Mouse (Mus musculus) heart, embryonic 12.5 days (tissue): ENCODE results near the gene Snrpd2. TPM values are rescaled to one million over a fixed set of nuclear protein-coding genes. Genes with fewer than 3 reads are reported as not detected.
"Not testable (repeated sequence)": the region's sequence is repeated elsewhere in the genome, so short reads cannot be mapped to it uniquely, and the experiment has no call there.

Experiments
- ATAC-seq: fragments of 200-750 bp; cut with Nextera tagmentation; 2 replicates; pipeline ENCODE4 v1.8.0; 2017; ENCODE audit warnings: moderate TSS enrichment, moderate library complexity; ENCODE audit not compliant: insufficient number of reproducible peaks, low FRiP score
- H3K27ac ChIP-seq: fragments of 300-500 bp; sonication (generic); 2 replicates; pipeline ENCODE4 v1.5.1; 2016; ENCODE audit warnings: mild to moderate bottlenecking, moderate library complexity; ENCODE audit not compliant: poor library complexity, severe bottlenecking
- H3K27me3 ChIP-seq: fragments of 300-500 bp; sonication (generic); replicated peaks from 2 replicates; pipeline ENCODE4 v1.6.1; 2016; ENCODE audit warnings: mild to moderate bottlenecking, moderate library complexity
- H3K36me3 ChIP-seq: fragments of 300-500 bp; sonication (generic); 2 replicates; pipeline ENCODE4 v1.6.1; 2016; ENCODE audit warnings: mild to moderate bottlenecking, moderate library complexity
- H3K4me1 ChIP-seq: fragments of 300-500 bp; sonication (generic); replicated peaks from 2 replicates; pipeline ENCODE4 v1.6.1; 2016; ENCODE audit warnings: mild to moderate bottlenecking
- H3K4me2 ChIP-seq: fragments of 300-500 bp; sonication (generic); 2 replicates; pipeline ENCODE4 v1.6.1; 2016; ENCODE audit warnings: mild to moderate bottlenecking, moderate library complexity
- H3K4me3 ChIP-seq: fragments of 300-500 bp; sonication (generic); 2 replicates; pipeline ENCODE4 v1.5.1; 2016; ENCODE audit warnings: mild to moderate bottlenecking
- H3K9ac ChIP-seq: fragments of 300-500 bp; sonication (generic); 2 replicates; pipeline ENCODE4 v1.6.1; 2016; ENCODE audit warnings: mild to moderate bottlenecking, moderate library complexity
- H3K9me3 ChIP-seq: fragments of 300-500 bp; sonication (generic); replicated peaks from 2 replicates; pipeline ENCODE4 v1.6.1; 2016; ENCODE audit warnings: mild to moderate bottlenecking, moderate library complexity
- WGBS: fragments of 180-500 bp; shearing (Covaris S2); methylation state at CpG from one replicate; pipeline ENCODE4 v1.1.7; 2016; 5-methylcytosine and 5-hydroxymethylcytosine counted together
- polyA plus RNA-seq: library from polyadenylated mRNA; unstranded; fragments of >200 nt; fragmentation: Nextera tagmentation; extraction: Ambion mirVana; gene quantifications from 2 replicates; pipeline ENCODE4 v1.2.1, GENCODE M21; 2016

Gene Snrpd2
- polyA plus RNA-seq, 1 experiment from 2014 or later = 101 TPM

DNA sequence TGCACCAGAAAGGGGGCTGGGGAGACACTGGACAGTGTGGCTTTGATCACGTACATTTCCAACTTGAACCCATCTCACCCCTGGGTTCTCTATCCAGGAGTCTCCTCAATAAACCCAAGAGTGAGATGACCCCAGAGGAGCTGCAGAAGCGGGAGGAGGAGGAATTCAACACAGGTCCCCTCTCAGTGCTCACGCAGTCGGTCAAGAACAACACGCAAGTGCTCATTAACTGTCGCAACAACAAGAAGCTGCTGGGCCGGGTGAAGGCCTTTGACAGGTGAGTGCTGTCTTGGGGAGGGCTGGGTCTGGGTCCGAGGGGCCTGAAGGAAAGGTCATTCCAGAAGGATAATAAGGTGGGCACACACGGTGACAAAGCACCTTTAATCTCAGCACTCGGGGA is 1.6 kb downstream of the Snrpd2 start:
- H3K36me3 ChIP-seq = peaks cover 38% of the 10 kb centered on the region
- peak overlapping the region; percentile 91; the same call in 1 of the 2 replicates for H3K4me2 ChIP-seq
- 0 out of 2 replicates have a peak overlapping the region, but pooled peaks have one; percentile 70 for H3K4me3 ChIP-seq
- not testable (repeated sequence) for ATAC-seq, H3K9me3 ChIP-seq, H3K27ac ChIP-seq, H3K27me3 ChIP-seq
- 84% methylated on average over 10 of the region's 10 CpGs for WGBS
- peaks cover 18% of the 10 kb centered on the region for H3K4me1 ChIP-seq
- peak overlapping the region; percentile 87; the same call in 1 of the 2 replicates for H3K9ac ChIP-seq

DNA sequence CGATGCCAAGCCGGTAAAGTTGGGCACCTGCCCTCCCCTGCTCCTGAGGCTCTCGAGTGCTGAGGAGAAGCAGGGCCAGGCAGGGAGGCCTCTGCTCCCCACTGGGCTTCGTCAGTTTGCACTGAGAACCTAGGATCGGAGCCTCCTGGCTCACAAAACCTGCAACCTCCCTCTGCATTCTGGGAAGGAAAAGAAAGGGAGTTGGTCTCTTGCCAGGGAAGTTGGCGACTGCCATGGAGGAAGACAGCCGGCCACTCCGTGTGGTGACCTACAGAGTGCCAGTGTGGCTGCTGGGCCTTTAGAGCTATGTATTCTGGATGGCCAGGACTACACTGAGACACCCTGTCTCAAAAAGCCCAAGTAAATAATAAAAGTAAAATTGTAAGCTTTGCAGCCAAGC is 5.3 kb downstream of the Snrpd2 start:
- 76% methylated on average over 8 of the region's 8 CpGs for WGBS
- peaks cover 34% of the 10 kb centered on the region for H3K36me3 ChIP-seq
- H3K4me3 ChIP-seq = no peak overlapping the region
- H3K9me3 ChIP-seq = no peaks in the 10 kb centered on the region
- H3K4me2 ChIP-seq = no peak overlapping the region
- peaks cover 22% of the 10 kb centered on the region for H3K4me1 ChIP-seq
- H3K27ac ChIP-seq = no peak overlapping the region
- H3K27me3 ChIP-seq = peaks cover 13% of the 10 kb centered on the region
- no peak overlapping the region for H3K9ac ChIP-seq
- ATAC-seq = no peak

DNA sequence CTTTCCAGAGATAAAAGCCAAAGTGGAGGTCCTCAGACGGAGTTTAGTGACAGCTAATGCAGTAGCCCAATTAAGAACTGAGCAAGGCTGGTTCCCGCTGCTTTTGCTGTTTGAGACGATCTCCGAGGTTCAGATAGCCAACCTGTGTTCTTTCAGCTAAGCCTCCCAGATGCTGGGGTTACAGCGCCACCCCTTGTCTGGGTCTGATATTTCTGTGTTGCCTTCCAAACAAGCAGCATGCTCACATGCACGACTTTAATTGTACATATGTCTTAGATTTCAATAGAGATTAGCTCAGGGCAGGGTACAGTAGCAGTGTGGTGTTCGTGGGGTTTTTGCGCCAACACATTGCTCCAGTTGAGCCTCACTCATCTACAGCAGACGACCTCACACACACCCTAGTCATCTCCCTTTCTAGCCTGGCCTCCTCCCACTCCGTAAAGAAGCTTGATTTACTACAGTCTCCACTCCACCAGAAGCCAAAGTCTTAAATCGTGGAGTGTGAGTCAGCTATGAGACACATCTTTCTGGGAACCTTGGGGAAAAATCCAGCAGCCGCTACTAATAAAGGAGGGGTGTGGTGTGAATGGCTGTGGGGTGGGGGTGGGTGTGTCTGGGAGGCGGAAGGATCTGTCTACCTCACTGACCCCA is 6.4 kb downstream of the Snrpd2 start:
- Histone ChIP-seq H3K4me1 (peaks cover 22% of the 10 kb centered on the region), H3K36me3 (peaks cover 34% of the 10 kb centered on the region), H3K27ac (no peak overlapping the region), H3K27me3 (peaks cover 14% of the 10 kb centered on the region), H3K4me3 (no peak overlapping the region), H3K9me3 (no peaks in the 10 kb centered on the region), H3K9ac (no peak overlapping the region), H3K4me2 (no peak overlapping the region)
- no peak for ATAC-seq
- WGBS = 59% methylated on average over 13 of the region's 13 CpGs

DNA sequence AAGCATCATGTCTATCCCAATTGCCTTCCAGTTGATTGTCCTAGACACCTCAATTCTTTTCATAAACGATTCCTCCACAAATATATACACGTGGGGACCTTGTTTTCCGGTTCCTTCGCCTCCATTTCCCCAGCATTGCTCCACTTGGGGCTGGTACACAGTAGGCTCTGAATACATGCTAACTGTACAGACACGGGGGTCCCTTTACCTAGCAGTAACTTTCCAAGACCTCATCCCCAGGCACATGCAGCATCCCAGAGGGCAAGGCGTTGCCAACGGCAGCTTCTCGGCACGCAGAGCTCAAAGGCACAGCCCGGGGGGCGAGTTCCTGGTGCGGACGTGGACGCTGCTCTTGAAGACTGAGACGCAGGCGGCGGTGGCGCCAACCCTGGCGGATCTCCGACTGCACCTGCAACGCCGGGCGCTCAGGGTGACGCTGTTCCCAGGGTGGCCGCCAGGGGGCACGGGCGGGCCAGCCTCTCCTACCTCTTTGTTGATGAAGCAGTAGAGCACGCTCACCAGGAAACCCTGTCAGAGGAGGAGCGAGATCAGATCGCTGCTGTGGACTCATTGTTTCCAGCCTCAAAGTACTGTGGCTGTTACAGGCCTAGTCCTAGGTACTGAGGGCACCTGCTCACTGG is 7.8 kb downstream of the Snrpd2 start:
- Histone ChIP-seq H3K4me2 (peak overlapping the region; percentile 58), H3K4me3 (peak overlapping the region; percentile 7; the same call in 1 of the 2 replicates), H3K27me3 (peaks cover 18% of the 10 kb centered on the region), H3K27ac (0 out of 2 replicates have a peak overlapping the region, but pooled peaks have one; percentile 8), H3K9me3 (no peaks in the 10 kb centered on the region), H3K9ac (peak overlapping the region; percentile 55; the same call in 1 of the 2 replicates), H3K4me1 (peaks cover 21% of the 10 kb centered on the region), H3K36me3 (peaks cover 21% of the 10 kb centered on the region)
- WGBS = 6% methylated on average over 30 of the region's 30 CpGs
- peak; percentile 67 for ATAC-seq

DNA sequence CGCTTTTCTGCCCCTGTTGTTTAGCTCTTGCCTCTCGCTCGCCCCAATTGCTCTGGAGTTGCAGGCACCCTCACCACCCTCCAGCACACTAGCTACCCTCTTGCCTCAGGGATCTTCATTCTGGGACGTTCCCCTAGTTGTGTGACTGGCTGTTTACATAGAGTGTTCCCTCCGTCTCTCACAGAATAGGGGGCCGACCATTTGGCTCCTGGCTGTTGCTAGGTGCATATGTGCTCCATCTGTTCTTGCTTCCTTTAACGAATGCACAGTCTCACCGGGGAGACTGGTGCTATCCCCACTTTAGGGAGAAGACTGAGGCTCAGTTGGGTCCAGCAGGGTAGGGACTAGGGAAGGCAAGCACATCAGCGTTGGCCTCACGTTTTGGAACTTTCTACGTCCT is 9.1 kb downstream of the Snrpd2 start:
- H3K36me3 ChIP-seq = peaks cover 9% of the 10 kb centered on the region
- no peak overlapping the region for H3K27ac ChIP-seq
- no peaks in the 10 kb centered on the region for H3K9me3 ChIP-seq
- ATAC-seq = no peak
- H3K27me3 ChIP-seq = peaks cover 26% of the 10 kb centered on the region
- H3K4me3 ChIP-seq = no peak overlapping the region
- peaks cover 23% of the 10 kb centered on the region for H3K4me1 ChIP-seq
- WGBS = 67% methylated on average over 11 of the region's 11 CpGs
- no peak overlapping the region for H3K4me2 ChIP-seq
- H3K9ac ChIP-seq = no peak overlapping the region

DNA sequence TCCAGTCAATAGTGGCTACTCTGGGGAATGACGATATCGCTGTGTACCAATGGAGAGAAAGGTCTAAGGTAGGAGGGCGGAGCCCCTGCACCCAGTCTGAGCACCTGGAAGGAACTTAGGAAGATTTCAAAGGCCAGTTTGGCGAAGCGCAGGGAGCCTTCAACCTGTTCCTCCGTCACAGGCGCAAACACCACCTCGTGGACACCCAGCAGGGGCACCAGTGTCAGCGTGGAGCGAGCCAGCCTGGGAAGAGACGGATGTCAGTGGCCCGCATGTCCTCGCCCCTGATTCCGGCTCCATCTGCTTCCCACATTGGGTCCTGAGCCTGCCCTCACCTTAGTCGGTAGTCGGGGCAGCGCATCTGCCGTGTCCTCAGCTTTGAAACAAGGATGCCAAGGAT is 9.9 kb downstream of the Snrpd2 start:
- Histone ChIP-seq H3K4me3 (peak overlapping the region; percentile 46; the same call in 1 of the 2 replicates), H3K4me2 (peak overlapping the region; percentile 83), H3K4me1 (peaks cover 31% of the 10 kb centered on the region), H3K9ac (peak overlapping the region; percentile 42; the same call in 1 of the 2 replicates), H3K27me3 (peaks cover 30% of the 10 kb centered on the region), H3K9me3 (no peaks in the 10 kb centered on the region), H3K27ac (no peak overlapping the region), H3K36me3 (0 out of 2 replicates have a peak, but pooled peaks cover 1% of the 10 kb centered on the region)
- WGBS = 18% methylated on average over 18 of the region's 18 CpGs
- ATAC-seq = no peak

DNA sequence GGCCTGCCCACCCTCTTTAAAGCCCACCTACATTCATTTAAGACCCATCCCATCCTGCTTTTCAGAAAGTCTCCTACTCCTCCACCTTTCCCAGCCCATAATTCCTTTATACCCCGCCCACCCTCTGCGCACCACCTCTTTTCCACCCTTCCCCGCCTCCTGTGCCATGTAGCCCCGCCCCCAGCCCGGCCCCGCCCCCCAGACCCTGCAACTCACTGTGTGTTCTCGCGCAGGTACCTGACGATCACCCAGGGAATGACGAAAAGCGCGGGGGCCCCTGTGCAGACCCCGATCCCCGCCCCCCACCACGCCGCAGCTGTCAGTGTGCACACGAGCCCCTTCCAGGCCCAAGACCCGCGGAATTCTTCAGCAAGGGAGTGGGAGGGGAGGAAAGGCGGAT is 10.6 kb downstream of the Snrpd2 start:
- peak overlapping the region; percentile 83 for H3K4me2 ChIP-seq
- peaks cover 30% of the 10 kb centered on the region for H3K27me3 ChIP-seq
- H3K4me1 ChIP-seq = peaks cover 38% of the 10 kb centered on the region
- 2% methylated on average over 20 of the region's 20 CpGs for WGBS
- H3K4me3 ChIP-seq = peak overlapping the region; percentile 46
- no peaks in the 10 kb centered on the region for H3K9me3 ChIP-seq
- H3K9ac ChIP-seq = peak overlapping the region; percentile 70
- ATAC-seq = peak; percentile 49; the same call in 1 of the 2 replicates
- no peaks in the 10 kb centered on the region for H3K36me3 ChIP-seq
- no peak overlapping the region for H3K27ac ChIP-seq

DNA sequence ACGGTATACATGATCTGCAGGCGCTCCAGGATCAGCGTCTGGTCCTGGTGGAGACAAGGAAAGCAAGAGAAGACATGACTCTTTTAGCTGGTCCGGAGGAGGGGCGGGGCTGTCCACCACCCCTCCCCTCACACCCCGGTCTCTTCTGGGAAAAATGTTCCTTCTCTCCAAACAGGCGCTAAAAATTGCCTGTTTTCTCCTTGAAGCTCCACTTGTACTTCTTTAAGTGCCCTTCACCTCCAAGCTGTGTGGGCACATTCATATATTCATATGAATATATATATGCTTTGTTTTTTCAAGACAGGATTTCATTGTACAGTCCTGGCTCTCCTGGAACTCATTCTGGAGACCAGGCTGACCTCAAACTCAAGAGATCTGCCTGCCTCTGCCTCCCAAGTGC is 13.4 kb downstream of the Snrpd2 start:
- Histone ChIP-seq H3K27me3 (peaks cover 30% of the 10 kb centered on the region), H3K9ac (no peak overlapping the region), H3K9me3 (peaks cover 7% of the 10 kb centered on the region), H3K4me3 (no peak overlapping the region), H3K4me1 (peaks cover 44% of the 10 kb centered on the region), H3K36me3 (no peaks in the 10 kb centered on the region), H3K4me2 (no peak overlapping the region), H3K27ac (no peak overlapping the region)
- WGBS = 77% methylated on average over 7 of the region's 7 CpGs
- ATAC-seq = no peak

DNA sequence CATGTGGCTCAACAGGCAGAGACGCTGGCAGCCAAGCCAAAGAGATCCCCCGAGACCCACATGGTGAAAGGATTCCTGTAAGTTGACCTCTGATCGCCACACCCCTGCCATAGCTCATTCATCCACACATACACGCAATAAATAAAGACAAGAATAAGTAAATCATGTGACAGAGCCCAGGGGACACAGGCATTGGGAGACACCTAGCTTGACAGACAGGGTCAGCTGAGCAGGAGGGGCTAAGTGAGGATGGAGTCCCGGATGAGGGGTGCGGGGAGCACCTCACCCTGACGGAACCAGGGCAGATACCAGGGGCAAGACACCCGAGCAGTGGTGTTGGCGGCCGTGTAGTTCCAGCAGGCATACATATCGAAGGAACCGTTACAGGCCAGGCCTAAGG is 14.2 kb downstream of the Snrpd2 start:
- Histone ChIP-seq H3K4me1 (peaks cover 50% of the 10 kb centered on the region), H3K27me3 (peaks cover 25% of the 10 kb centered on the region), H3K36me3 (no peaks in the 10 kb centered on the region), H3K4me3 (no peak overlapping the region), H3K27ac (no peak overlapping the region), H3K9ac (peak overlapping the region; percentile 27; the same call in 1 of the 2 replicates), H3K4me2 (peak overlapping the region; percentile 63), H3K9me3 (peaks cover 7% of the 10 kb centered on the region)
- ATAC-seq = no peak
- 29% methylated on average over 12 of the region's 12 CpGs for WGBS

DNA sequence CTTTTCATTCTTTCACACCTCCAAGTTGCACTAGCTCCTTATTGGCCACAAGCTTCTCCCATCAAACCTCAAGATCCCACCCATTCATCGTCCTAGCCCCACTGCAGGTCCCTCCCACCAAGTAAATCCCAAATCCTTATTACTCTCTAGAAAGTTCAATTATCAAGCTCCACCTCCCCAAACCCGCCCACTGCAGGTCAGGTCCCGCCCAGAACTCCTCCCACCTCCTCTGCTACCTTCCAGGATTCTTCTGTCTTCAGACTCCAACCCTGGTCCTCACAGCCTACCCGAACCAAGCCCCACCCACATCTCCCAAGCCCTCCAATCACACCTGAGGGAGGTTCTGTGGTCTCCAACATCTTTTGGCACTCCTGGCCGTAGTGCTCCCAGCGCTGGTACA is 14.7 kb downstream of the Snrpd2 start:
- Histone ChIP-seq H3K4me3 (peak overlapping the region; percentile 36; the same call in 1 of the 2 replicates), H3K9ac (peak overlapping the region; percentile 27), H3K36me3 (no peaks in the 10 kb centered on the region), H3K4me2 (peak overlapping the region; percentile 63), H3K27me3 (peaks cover 23% of the 10 kb centered on the region), H3K27ac (no peak overlapping the region), H3K4me1 (peaks cover 54% of the 10 kb centered on the region), H3K9me3 (peaks cover 7% of the 10 kb centered on the region)
- ATAC-seq = no peak
- WGBS = 5% methylated on average over 6 of the region's 6 CpGs

DNA sequence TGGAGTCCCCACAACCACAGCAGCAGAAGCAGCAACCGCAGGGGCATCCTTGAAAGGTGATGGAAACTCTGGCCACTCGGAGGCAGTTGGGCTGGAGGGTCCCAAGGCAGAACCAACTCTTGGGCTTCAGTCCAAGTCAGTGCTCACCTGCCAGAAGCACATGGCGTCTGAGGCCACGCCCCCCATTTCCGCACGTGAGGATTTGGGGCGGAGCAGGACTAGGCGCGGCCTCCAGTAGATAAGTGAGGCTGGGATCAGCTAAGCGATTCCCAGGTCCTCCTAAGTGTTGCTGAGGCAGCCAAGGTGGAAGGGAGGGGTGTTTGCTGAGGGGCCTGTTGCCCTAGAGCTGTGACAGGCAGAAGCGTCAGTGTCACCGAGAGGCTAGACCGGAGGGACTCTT is 15.5 kb downstream of the Snrpd2 start:
- H3K4me3 ChIP-seq = peak overlapping the region; percentile 36
- H3K4me2 ChIP-seq = peak overlapping the region; percentile 63
- peaks cover 54% of the 10 kb centered on the region for H3K4me1 ChIP-seq
- peak overlapping the region; percentile 34; the same call in 1 of the 2 replicates for H3K27ac ChIP-seq
- H3K9ac ChIP-seq = peak overlapping the region; percentile 57; the same call in 1 of the 2 replicates
- 2% methylated on average over 13 of the region's 13 CpGs for WGBS
- peaks cover 7% of the 10 kb centered on the region for H3K9me3 ChIP-seq
- peaks cover 15% of the 10 kb centered on the region; the same call in 1 of the 2 replicates for H3K27me3 ChIP-seq
- no peaks in the 10 kb centered on the region for H3K36me3 ChIP-seq
- ATAC-seq = peak; percentile 53; the same call in 1 of the 2 replicates
